Mouse (Mus musculus): Measurements from ENCODE around the gene Tesc. TPM values are rescaled to one million over a fixed set of nuclear protein-coding genes. Genes with fewer than 3 reads are reported as not detected.

Gene Tesc
- polyA plus RNA-seq, 1 experiment from 2014 or later: 11.0 TPM

- H3K4me1 ChIP-seq (replicated peaks): peaks cover 31% of the 10 kb centered on the region
- peaks cover 39% of the 10 kb centered on the region for H3K36me3 ChIP-seq
- H3K27me3 ChIP-seq: no peaks in the 10 kb centered on the region
- 0 out of 2 replicates have a peak overlapping the region, but pooled peaks have one; percentile 53 for H3K27ac ChIP-seq
- no peaks in the 10 kb centered on the region for H3K9me3 ChIP-seq (replicated peaks)
- H3K9ac ChIP-seq: no peak overlapping the region
- ATAC-seq (replicated peaks; ENCODE audit: insufficient number of reproducible peaks, insufficient read depth, low FRiP score, low read depth): no peak
- no peak overlapping the region for H3K4me2 ChIP-seq
- H3K4me3 ChIP-seq: no peak overlapping the region
- 92% methylated on average over 6 of the region's 6 CpGs for WGBS
These were observed 62.6 kb downstream of the Tesc start for GRCm38 (mm10) chr5:118090101-118090500.

- Histone ChIP-seq H3K9ac (no peak overlapping the region), H3K4me3 (no peak overlapping the region), H3K27ac (no peak overlapping the region), H3K4me1 (replicated peaks) (peaks cover 23% of the 10 kb centered on the region), H3K27me3 (no peaks in the 10 kb centered on the region), H3K36me3 (peaks cover 39% of the 10 kb centered on the region), H3K4me2 (no peak overlapping the region), H3K9me3 (replicated peaks) (no peaks in the 10 kb centered on the region)
- WGBS: 98% methylated on average over 2 of the region's 2 CpGs
- no peak for ATAC-seq (replicated peaks; ENCODE audit: insufficient number of reproducible peaks, insufficient read depth, low FRiP score, low read depth)
These were observed 63.3 kb downstream of the Tesc start for GRCm38 (mm10) chr5:118090837-118091236.

- Histone ChIP-seq H3K9ac (no peak overlapping the region), H3K36me3 (peaks cover 44% of the 10 kb centered on the region), H3K4me1 (replicated peaks) (peaks cover 14% of the 10 kb centered on the region), H3K9me3 (replicated peaks) (no peaks in the 10 kb centered on the region), H3K4me3 (no peak overlapping the region), H3K27me3 (no peaks in the 10 kb centered on the region), H3K4me2 (no peak overlapping the region), H3K27ac (no peak overlapping the region)
- no peak for ATAC-seq (replicated peaks; ENCODE audit: insufficient number of reproducible peaks, insufficient read depth, low FRiP score, low read depth)
- 73% methylated on average over 11 of the region's 11 CpGs for WGBS
These were observed 65.9 kb downstream of the Tesc start for GRCm38 (mm10) chr5:118093321-118094035.

GRCm38 (mm10) chr5:118095433-118095832, 67.9 kb downstream of the Tesc start:
- Histone ChIP-seq H3K4me2 (no peak overlapping the region), H3K9ac (no peak overlapping the region), H3K27me3 (no peaks in the 10 kb centered on the region), H3K27ac (no peak overlapping the region), H3K9me3 (replicated peaks) (no peaks in the 10 kb centered on the region), H3K36me3 (peaks cover 42% of the 10 kb centered on the region), H3K4me3 (no peak overlapping the region), H3K4me1 (replicated peaks) (peaks cover 11% of the 10 kb centered on the region)
- 86% methylated on average over 11 of the region's 11 CpGs for WGBS
- no peak for ATAC-seq (replicated peaks; ENCODE audit: insufficient number of reproducible peaks, insufficient read depth, low FRiP score, low read depth)

- H3K4me2 ChIP-seq: no peak overlapping the region
- H3K27ac ChIP-seq: no peak overlapping the region
- no peaks in the 10 kb centered on the region for H3K27me3 ChIP-seq
- WGBS: 86% methylated on average over 4 of the region's 4 CpGs
- H3K9ac ChIP-seq: no peak overlapping the region
- ATAC-seq (replicated peaks; ENCODE audit: insufficient number of reproducible peaks, insufficient read depth, low FRiP score, low read depth): no peak
- H3K36me3 ChIP-seq: peaks cover 42% of the 10 kb centered on the region
- peaks cover 13% of the 10 kb centered on the region for H3K4me1 ChIP-seq (replicated peaks)
- no peaks in the 10 kb centered on the region for H3K9me3 ChIP-seq (replicated peaks)
- H3K4me3 ChIP-seq: no peak overlapping the region
These were observed 68.3 kb downstream of the Tesc start for GRCm38 (mm10) chr5:118095849-118096248.

GRCm38 (mm10) chr5:118096317-118096716, 68.8 kb downstream of the Tesc start:
- no peak overlapping the region for H3K4me3 ChIP-seq
- no peaks in the 10 kb centered on the region for H3K9me3 ChIP-seq (replicated peaks)
- WGBS: 86% methylated on average over 3 of the region's 3 CpGs
- H3K4me2 ChIP-seq: no peak overlapping the region
- H3K36me3 ChIP-seq: peaks cover 39% of the 10 kb centered on the region
- H3K27me3 ChIP-seq: no peaks in the 10 kb centered on the region
- H3K27ac ChIP-seq: no peak overlapping the region
- H3K4me1 ChIP-seq (replicated peaks): peaks cover 14% of the 10 kb centered on the region
- ATAC-seq (replicated peaks; ENCODE audit: insufficient number of reproducible peaks, insufficient read depth, low FRiP score, low read depth): no peak
- no peak overlapping the region for H3K9ac ChIP-seq

- 61% methylated on average over 11 of the region's 11 CpGs for WGBS
- H3K27me3 ChIP-seq: no peaks in the 10 kb centered on the region
- ATAC-seq (replicated peaks; ENCODE audit: insufficient number of reproducible peaks, insufficient read depth, low FRiP score, low read depth): peak; percentile 70; the same call in 1 of the 2 replicates
- H3K9me3 ChIP-seq (replicated peaks): no peaks in the 10 kb centered on the region
- H3K36me3 ChIP-seq: peaks cover 17% of the 10 kb centered on the region; the same call in 1 of the 2 replicates
- H3K9ac ChIP-seq: no peak overlapping the region
- peaks cover 14% of the 10 kb centered on the region for H3K4me1 ChIP-seq (replicated peaks)
- H3K27ac ChIP-seq: no peak overlapping the region
- no peak overlapping the region for H3K4me2 ChIP-seq
- no peak overlapping the region for H3K4me3 ChIP-seq
These were observed 71.7 kb downstream of the Tesc start for GRCm38 (mm10) chr5:118099069-118099869.

- Histone ChIP-seq H3K9me3 (replicated peaks) (no peaks in the 10 kb centered on the region), H3K9ac (no peak overlapping the region)
These were observed 72.4 kb downstream of the Tesc start for GRCm38 (mm10) chr5:118099870-118100478.

GRCm38 (mm10) chr5:118105536-118105935, 78.0 kb downstream of the Tesc start:
- H3K27ac ChIP-seq: no peak overlapping the region
- peaks cover 16% of the 10 kb centered on the region for H3K36me3 ChIP-seq
- 92% methylated on average over 8 of the region's 8 CpGs for WGBS
- H3K9me3 ChIP-seq (replicated peaks): no peaks in the 10 kb centered on the region
- H3K4me1 ChIP-seq (replicated peaks): peaks cover 26% of the 10 kb centered on the region
- no peak overlapping the region for H3K4me3 ChIP-seq
- no peak overlapping the region for H3K9ac ChIP-seq
- no peak overlapping the region for H3K4me2 ChIP-seq
- no peaks in the 10 kb centered on the region for H3K27me3 ChIP-seq
- no peak for ATAC-seq (replicated peaks; ENCODE audit: insufficient number of reproducible peaks, insufficient read depth, low FRiP score, low read depth)

More at GRCm38 (mm10) chr5:118099870-118100478, 72.4 kb downstream of the Tesc start:
- ATAC-seq (replicated peaks; ENCODE audit: insufficient number of reproducible peaks, insufficient read depth, low FRiP score, low read depth): no peak
- Histone ChIP-seq H3K4me1 (replicated peaks) (peaks cover 14% of the 10 kb centered on the region), H3K27me3 (no peaks in the 10 kb centered on the region), H3K4me3 (no peak overlapping the region), H3K36me3 (peaks cover 10% of the 10 kb centered on the region; the same call in 1 of the 2 replicates), H3K27ac (no peak overlapping the region), H3K4me2 (no peak overlapping the region)
- 77% methylated on average over 8 of the region's 8 CpGs for WGBS

- Histone ChIP-seq H3K27ac (no peak overlapping the region), H3K27me3 (no peaks in the 10 kb centered on the region), H3K4me3 (no peak overlapping the region), H3K9ac (no peak overlapping the region), H3K4me2 (no peak overlapping the region), H3K36me3 (peaks cover 19% of the 10 kb centered on the region), H3K9me3 (replicated peaks) (no peaks in the 10 kb centered on the region), H3K4me1 (replicated peaks) (peaks cover 22% of the 10 kb centered on the region)
- 92% methylated on average over 10 of the region's 10 CpGs for WGBS
- ATAC-seq (replicated peaks; ENCODE audit: insufficient number of reproducible peaks, insufficient read depth, low FRiP score, low read depth): no peak
These were observed 79.1 kb downstream of the Tesc start for GRCm38 (mm10) chr5:118106667-118107066.

GRCm38 (mm10) chr5:118108124-118108793, 80.7 kb downstream of the Tesc start:
- 50% methylated on average over 17 of the region's 17 CpGs for WGBS
- no peak overlapping the region for H3K9ac ChIP-seq
- peaks cover 22% of the 10 kb centered on the region for H3K4me1 ChIP-seq (replicated peaks)
- H3K4me2 ChIP-seq: peak overlapping the region; percentile 14; the same call in 1 of the 2 replicates
- no peaks in the 10 kb centered on the region for H3K9me3 ChIP-seq (replicated peaks)
- H3K36me3 ChIP-seq: peaks cover 25% of the 10 kb centered on the region
- ATAC-seq (replicated peaks; ENCODE audit: insufficient number of reproducible peaks, insufficient read depth, low FRiP score, low read depth): 0 out of 2 replicates have a peak, but pooled peaks have one; percentile 53
- peak overlapping the region; percentile 11; the same call in 1 of the 2 replicates for H3K27ac ChIP-seq
- no peak overlapping the region for H3K4me3 ChIP-seq
- H3K27me3 ChIP-seq: no peaks in the 10 kb centered on the region

Data from heart, embryonic 15.5 days (tissue).